Mouse (Mus musculus) G1E (cell line): ENCODE measurements around the gene Hk2.

Experiments
- CTCF ChIP-seq: IDR thresholded peaks from 2 replicates; pipeline ENCODE4 v1.5.1; 2012; ENCODE audit warnings: low read depth, low read length, inconsistent platforms, mixed read lengths
- GATA1 ChIP-seq: IDR thresholded peaks from 2 replicates; pipeline ENCODE4 v1.6.1; 2012; ENCODE audit warnings: borderline replicate concordance, low read length, inconsistent platforms, mixed read lengths
- TAL1 ChIP-seq: conservative IDR thresholded peaks from 2 replicates; pipeline ENCODE4 v1.6.1; 2012; ENCODE audit warnings: low read depth, low read length, inconsistent platforms, mixed read lengths

DNA sequence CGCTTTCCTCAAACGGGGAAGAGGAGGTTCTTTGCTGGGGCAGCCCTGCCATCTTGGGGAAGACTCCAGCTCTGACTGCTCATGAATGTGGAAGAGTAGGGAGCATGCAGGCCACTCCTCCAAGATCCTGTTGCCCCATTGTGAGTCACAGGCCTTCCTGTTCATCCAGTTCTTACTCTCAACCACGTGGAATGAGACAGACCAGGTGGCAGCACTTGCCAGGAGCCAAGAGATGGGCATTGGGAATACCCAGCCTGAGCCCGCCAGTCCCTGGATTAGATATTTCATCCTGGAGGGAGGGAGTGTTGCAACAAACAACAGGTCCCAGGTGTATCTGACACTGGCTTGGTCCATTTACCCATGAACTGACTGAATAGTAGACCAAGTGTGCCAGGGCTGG lies 7.6 kb downstream of the Hk2 start:
- TF ChIP-seq CTCF: no peak
- TF ChIP-seq GATA1: no peak
- TF ChIP-seq TAL1: no peak
